Mouse (Mus musculus): ENCODE measurements around the gene Pcnx3.

The Pcnx3 gene

GRCm38 (mm10) chr19:5688200-5689087, at the start of gene Pcnx3, which contains the start of gene Map3k11:
TSS of gene Pcnx3 (minus strand) at chr19:5688908.
TSS of gene Map3k11 (plus strand) at chr19:5688742.
- peaks cover 5% of the 10 kb centered on the region for H3K36me3 ChIP-seq (ENCODE audit: control insufficient read depth, insufficient read depth, low read length, poor library complexity, severe bottlenecking)
- DNase-seq (ENCODE audit: low read depth, low spot score), result peak; percentile 98
- H3K27me3 ChIP-seq (ENCODE audit: control insufficient read depth, insufficient read depth, low read length, poor library complexity, severe bottlenecking), result no peaks in the 10 kb centered on the region

- DNase-seq (ENCODE audit: low read depth, low spot score), result no peak
- H3K27me3 ChIP-seq (ENCODE audit: control insufficient read depth, insufficient read depth, low read length, poor library complexity, severe bottlenecking), result no peaks in the 10 kb centered on the region
- H3K36me3 ChIP-seq (ENCODE audit: control insufficient read depth, insufficient read depth, low read length, poor library complexity, severe bottlenecking), result no peaks in the 10 kb centered on the region
Measured at GRCm38 (mm10) chr19:5734325-5734724, 45.6 kb upstream of the Pcnx3 start.

- Histone ChIP-seq H3K36me3 (ENCODE audit: control insufficient read depth, insufficient read depth, low read length, poor library complexity, severe bottlenecking) (no peaks in the 10 kb centered on the region), H3K27me3 (ENCODE audit: control insufficient read depth, insufficient read depth, low read length, poor library complexity, severe bottlenecking) (no peaks in the 10 kb centered on the region)
- peak; percentile 94 for DNase-seq (ENCODE audit: low read depth, low spot score)
Measured at GRCm38 (mm10) chr19:5731264-5731978, 42.7 kb upstream of the Pcnx3 start.

- H3K36me3 ChIP-seq (ENCODE audit: control insufficient read depth, insufficient read depth, low read length, poor library complexity, severe bottlenecking), result no peaks in the 10 kb centered on the region
- DNase-seq (ENCODE audit: low read depth, low spot score), result no peak
- H3K27me3 ChIP-seq (ENCODE audit: control insufficient read depth, insufficient read depth, low read length, poor library complexity, severe bottlenecking), result no peaks in the 10 kb centered on the region
Measured at GRCm38 (mm10) chr19:5730314-5731186, 41.8 kb upstream of the Pcnx3 start.

- H3K36me3 ChIP-seq (ENCODE audit: control insufficient read depth, insufficient read depth, low read length, poor library complexity, severe bottlenecking), result no peaks in the 10 kb centered on the region
- H3K27me3 ChIP-seq (ENCODE audit: control insufficient read depth, insufficient read depth, low read length, poor library complexity, severe bottlenecking), result no peaks in the 10 kb centered on the region
- DNase-seq (ENCODE audit: low read depth, low spot score), result peak; percentile 85
Measured at GRCm38 (mm10) chr19:5729444-5729815, 40.7 kb upstream of the Pcnx3 start, which contains the start of gene Fam89b. TSS of gene Fam89b (minus strand) at chr19:5729653.

GRCm38 (mm10) chr19:5728631-5729443, 40.1 kb upstream of the Pcnx3 start:
- no peaks in the 10 kb centered on the region for H3K36me3 ChIP-seq (ENCODE audit: control insufficient read depth, insufficient read depth, low read length, poor library complexity, severe bottlenecking)
- peak; percentile 25 for DNase-seq (ENCODE audit: low read depth, low spot score)
- H3K27me3 ChIP-seq (ENCODE audit: control insufficient read depth, insufficient read depth, low read length, poor library complexity, severe bottlenecking), result no peaks in the 10 kb centered on the region

GRCm38 (mm10) chr19:5727701-5728100, 39.0 kb upstream of the Pcnx3 start:
- Histone ChIP-seq H3K27me3 (ENCODE audit: control insufficient read depth, insufficient read depth, low read length, poor library complexity, severe bottlenecking) (no peaks in the 10 kb centered on the region), H3K36me3 (ENCODE audit: control insufficient read depth, insufficient read depth, low read length, poor library complexity, severe bottlenecking) (no peaks in the 10 kb centered on the region)
- DNase-seq (ENCODE audit: low read depth, low spot score), result peak; percentile 91

GRCm38 (mm10) chr19:5726961-5727578, 38.4 kb upstream of the Pcnx3 start:
- DNase-seq (ENCODE audit: low read depth, low spot score), result peak; percentile 49
- H3K27me3 ChIP-seq (ENCODE audit: control insufficient read depth, insufficient read depth, low read length, poor library complexity, severe bottlenecking), result no peaks in the 10 kb centered on the region
- no peaks in the 10 kb centered on the region for H3K36me3 ChIP-seq (ENCODE audit: control insufficient read depth, insufficient read depth, low read length, poor library complexity, severe bottlenecking)

GRCm38 (mm10) chr19:5725767-5726515, 37.2 kb upstream of the Pcnx3 start, which contains the start of gene Ehbp1l1:
TSS of gene Ehbp1l1 (minus strand) at chr19:5726317.
- Histone ChIP-seq H3K36me3 (ENCODE audit: control insufficient read depth, insufficient read depth, low read length, poor library complexity, severe bottlenecking) (peaks cover 7% of the 10 kb centered on the region; the same call in 1 of the 2 replicates), H3K27me3 (ENCODE audit: control insufficient read depth, insufficient read depth, low read length, poor library complexity, severe bottlenecking) (no peaks in the 10 kb centered on the region)
- peak; percentile 76 for DNase-seq (ENCODE audit: low read depth, low spot score)

- DNase-seq (ENCODE audit: low read depth, low spot score), result peak; percentile 27
- H3K27me3 ChIP-seq (ENCODE audit: control insufficient read depth, insufficient read depth, low read length, poor library complexity, severe bottlenecking), result no peaks in the 10 kb centered on the region
- peaks cover 8% of the 10 kb centered on the region for H3K36me3 ChIP-seq (ENCODE audit: control insufficient read depth, insufficient read depth, low read length, poor library complexity, severe bottlenecking)
Measured at GRCm38 (mm10) chr19:5725029-5725707, 36.5 kb upstream of the Pcnx3 start.

- no peaks in the 10 kb centered on the region for H3K27me3 ChIP-seq (ENCODE audit: control insufficient read depth, insufficient read depth, low read length, poor library complexity, severe bottlenecking)
- H3K36me3 ChIP-seq (ENCODE audit: control insufficient read depth, insufficient read depth, low read length, poor library complexity, severe bottlenecking), result peaks cover 10% of the 10 kb centered on the region
- DNase-seq (ENCODE audit: low read depth, low spot score), result peak; percentile 67
Measured at GRCm38 (mm10) chr19:5724549-5724941, 35.8 kb upstream of the Pcnx3 start.

GRCm38 (mm10) chr19:5723934-5724548, 35.3 kb upstream of the Pcnx3 start:
- no peaks in the 10 kb centered on the region for H3K27me3 ChIP-seq (ENCODE audit: control insufficient read depth, insufficient read depth, low read length, poor library complexity, severe bottlenecking)
- DNase-seq (ENCODE audit: low read depth, low spot score), result no peak
- H3K36me3 ChIP-seq (ENCODE audit: control insufficient read depth, insufficient read depth, low read length, poor library complexity, severe bottlenecking), result peaks cover 10% of the 10 kb centered on the region

Data from splenic B cell, adult 2 months (primary cell).